Mouse (Mus musculus) T-helper 1 cell (primary cell): ENCODE measurements at regions not wholly inside any gene's neighbourhood (a gene's known extent, or its start where the extent isn't known, plus 50 kb on each side); places are given as distances from the start of the nearest gene placed in this dataset.

ENCODE experiments used
- in situ Hi-C: fragments of 300-600 bp; cut with MboI, MseI; formaldehyde crosslinking; loops from one replicate; pipeline ENCODE4 v1.15.1; 2025; ENCODE audit warnings: high pct_unique_total_duplicates

DNA sequence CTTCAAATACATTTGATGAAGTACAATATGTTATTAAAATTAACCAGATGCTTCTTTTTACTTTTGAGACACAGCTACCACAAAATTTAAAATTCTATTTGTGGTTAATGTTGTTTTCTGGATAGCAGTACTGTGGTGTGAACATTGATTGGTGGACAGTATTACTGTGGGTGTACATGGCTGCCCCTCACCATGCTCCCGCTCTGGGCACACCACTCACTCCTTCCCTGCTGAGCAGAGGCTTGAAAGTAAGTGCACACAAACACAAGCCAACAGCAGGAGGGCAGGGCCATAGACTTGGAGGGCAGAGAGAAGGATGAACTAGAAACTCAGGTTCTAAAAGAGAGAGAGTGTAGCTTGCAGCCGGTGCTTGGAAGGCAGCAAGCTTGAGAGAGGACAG is 182.1 kb downstream of the Ifng start:
- in situ Hi-C loops, result no loop called here

DNA sequence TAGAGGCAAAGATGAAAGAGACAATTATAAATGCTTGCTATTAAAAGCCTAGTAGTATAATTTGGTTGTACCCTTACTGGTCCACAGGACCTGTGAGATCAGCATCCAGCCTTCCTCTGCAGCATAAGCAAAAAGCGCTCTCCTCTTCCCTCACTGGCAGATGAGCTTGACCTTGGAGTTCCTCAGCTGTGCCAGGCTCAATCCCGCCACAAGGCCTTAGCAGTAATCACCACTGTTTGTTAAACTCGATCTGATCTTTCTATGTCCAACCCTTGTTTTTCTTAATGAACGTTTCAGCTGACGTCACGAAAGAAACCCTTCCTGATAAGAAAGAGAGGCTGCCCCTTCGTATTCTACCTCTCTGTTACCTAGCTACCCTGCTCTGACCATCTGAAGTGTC is 183.5 kb downstream of the Ifng start:
- in situ Hi-C loops, result no loop called here

DNA sequence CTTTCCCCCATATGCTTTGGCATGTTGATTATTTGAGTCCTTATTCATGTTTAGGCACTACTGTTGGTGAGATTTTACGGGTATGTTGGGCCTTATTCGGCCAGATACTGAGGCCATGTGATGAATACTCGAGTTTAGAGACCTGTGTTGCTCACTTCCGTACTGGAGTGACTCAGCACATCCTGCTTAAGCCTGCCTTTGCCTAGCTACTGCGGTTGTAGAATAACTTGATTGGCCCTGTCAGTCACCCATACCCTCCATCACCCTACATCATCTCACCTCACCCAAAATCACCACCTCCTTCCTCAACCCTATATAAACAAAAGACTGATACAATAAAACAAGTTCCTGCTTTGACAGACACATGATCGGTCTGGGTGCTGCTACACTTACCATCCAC is 187.2 kb downstream of the Ifng start:
- in situ Hi-C loops, result no loop called here

DNA sequence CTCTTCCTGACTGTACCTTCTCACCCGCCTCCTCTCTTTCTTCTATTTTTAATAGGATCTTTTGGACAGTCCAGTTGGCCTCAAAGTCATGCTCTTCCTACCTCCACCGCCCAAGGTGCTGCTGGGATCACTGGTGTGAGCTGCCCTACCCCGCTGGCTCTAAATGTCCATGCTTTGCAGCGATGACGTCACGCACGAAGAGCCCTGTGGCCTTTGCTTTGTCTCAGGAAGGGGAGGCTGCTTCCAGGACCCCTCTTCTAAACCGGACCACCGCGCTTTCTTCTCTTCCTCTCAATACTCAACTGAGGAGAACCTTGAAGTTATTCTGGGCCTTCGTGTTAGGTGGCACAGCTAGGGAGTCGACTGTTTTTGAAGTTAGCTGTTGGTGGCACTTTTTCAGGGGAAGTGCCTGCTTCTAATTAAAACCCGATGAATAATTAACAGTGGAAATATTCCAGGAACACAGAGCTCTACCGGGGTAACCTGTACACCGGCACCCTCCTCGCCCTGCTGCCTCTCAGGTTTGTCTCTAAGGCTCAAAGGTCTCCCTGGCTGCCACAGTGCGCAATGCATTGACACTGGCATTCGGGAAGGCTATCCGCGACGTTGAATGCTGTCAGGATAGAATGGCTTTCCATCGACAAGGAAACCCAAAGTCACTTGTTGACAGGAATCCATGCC is 188.7 kb downstream of the Ifng start:
- in situ Hi-C loops, result no loop called here

DNA sequence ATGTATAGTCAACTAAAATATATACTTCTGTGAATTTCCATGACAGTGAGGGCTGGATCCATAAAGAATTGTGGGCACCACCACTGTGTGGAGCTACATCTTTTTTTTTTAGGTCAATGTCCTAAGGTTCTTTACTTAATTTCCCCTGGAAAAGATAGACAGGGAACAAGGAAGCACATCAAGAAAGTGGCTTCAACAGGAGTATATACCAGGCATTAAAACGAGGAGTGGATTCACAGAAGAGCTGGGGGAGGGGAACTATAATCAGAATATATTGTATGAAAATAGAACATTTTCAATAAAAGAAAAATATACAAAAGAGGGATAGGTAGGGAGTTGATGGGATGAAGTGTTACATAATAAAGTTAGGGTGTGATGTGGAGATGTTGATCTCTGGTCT is 190.9 kb downstream of the Ifng start:
- in situ Hi-C loops, result no loop called here

DNA sequence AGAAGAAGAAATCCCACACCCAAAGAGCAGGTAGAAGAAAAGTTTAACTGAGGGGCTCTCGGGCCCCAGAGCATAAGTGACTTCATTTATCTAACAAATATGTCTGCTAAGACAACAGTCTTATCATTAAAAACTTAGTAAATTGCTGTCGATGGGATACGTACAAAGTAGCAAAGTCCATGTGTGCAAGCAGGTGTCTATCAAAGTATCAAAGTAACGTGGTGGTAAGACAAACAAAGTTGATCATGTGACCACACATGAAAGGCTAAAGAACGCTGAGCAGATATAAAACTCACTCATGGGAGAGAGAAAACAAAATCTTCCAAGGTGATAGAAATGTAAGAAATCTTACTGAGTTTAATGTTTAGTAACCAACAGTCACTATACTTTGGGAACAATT is 191.3 kb downstream of the Ifng start:
- in situ Hi-C loops, result no loop called here

DNA sequence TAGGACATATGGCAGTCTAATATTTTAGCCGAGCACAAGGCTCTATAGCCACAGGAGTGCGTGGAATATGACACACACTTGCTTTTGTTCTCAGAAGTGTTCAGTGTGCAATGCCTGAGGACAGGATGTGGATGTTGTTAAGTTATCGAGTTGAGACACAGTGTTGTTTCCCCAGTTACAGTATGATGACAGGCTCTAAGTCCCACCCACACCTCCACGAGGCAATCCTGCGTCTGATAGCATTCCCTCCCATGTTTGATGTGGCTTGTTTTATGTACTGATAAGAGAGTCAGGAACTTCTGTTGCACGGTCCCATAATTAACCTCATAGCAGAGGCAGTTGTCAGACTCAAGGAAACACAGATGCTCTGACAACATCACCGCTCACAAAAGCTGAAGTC is 192.6 kb downstream of the Ifng start:
- in situ Hi-C loops, result no loop called here

DNA sequence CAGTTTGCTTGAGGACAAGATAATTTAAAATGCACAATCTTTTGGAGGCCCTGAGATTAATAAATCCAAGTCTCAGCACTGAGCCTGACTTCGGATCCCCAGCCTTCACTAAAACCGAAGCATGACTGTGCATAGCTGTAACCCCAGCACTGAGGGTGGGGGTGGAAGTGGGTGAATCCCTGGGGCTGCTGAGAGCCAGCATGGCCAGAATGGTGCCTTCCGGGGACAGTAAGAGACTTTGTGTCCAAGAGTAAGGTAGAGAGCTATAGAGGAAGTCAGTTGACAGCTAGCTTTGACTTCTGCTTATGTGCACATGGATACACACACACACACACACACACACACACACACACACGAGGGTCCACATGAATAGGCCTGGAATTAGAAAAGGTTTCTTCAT is 198.3 kb downstream of the Ifng start:
- in situ Hi-C loops, result no loop called here

DNA sequence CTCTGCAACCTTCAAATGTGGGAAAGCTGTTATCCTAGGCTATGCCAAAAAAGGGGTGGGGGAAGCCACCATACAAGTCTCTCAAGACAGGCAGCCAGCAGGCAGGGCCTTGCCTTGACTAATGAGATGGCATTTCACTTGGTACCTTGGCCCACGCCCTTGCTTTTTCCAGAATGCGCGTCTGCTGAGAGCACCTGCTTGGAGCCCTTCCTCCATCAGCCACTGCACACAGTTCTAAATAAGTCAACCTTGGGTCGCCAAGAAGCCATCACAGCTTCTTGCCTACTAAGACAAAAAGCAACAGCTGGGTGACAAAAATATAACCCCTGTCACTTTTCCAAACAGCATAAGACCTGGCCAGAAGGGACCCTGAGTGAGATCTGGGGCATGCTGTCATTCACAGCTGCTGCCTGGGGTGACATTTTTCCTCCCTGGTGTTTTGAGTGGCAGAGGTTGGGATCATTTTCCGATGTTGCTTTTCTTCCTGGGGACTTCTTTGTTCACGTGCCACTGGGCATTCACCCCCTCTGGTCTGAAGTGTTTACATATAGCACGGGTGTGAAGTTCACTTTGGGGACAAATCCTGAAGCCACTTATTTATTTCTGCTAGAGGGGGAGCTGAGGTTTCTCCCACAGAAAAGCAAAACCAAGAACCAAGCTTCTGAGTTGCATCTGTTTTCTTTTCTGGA is 199.4 kb downstream of the Ifng start:
- in situ Hi-C loops, result no loop called here

DNA sequence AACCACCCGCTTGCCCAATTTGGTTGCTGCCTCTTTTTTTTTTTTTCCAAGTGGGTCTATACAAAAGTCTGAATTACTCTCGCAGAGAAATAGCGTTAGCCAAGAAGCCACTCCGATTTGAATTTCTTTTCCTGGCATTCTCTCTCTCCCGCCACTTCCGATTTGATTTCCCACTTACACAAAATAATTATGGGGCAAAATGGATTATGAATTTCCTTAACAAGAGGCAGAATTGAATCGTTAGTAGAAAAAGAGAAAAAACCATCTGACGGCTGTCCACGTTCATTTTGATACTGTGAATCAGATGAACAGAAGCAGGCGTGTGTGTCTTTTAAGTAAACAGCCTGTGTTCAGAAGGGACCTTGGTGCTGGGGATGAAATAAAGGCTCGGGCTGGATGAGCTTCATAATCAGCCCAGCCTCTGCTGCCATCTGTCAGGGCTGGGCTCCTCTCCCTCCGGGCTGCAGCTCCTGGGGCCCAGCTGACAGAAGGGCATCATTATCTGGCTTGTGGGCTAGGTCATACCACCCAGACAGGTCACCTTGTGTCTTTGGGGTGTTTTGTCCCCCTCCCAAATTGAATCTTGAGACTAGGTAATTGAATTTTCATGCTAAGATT is 200.1 kb downstream of the Ifng start:
- in situ Hi-C loops, result no loop called here

DNA sequence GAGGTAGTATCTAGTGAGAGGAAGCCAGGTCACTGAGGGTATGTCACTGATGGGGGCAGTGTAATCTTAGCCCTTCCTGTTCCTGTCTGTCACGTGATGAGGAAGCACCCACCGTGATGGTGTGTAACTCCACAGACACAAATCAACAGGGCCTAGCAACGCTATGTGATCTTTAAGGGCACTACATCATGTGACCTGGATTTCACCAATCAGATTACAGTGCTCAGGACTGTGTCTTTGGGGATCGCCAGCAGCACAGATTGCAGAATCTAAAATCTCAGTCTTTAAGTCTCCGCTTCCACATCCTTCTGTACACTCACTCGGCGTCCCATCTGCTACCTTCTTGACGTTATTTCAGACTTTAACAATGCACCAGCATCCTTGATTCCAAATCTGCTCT is 202.8 kb downstream of the Ifng start:
- in situ Hi-C loops, result no loop called here

DNA sequence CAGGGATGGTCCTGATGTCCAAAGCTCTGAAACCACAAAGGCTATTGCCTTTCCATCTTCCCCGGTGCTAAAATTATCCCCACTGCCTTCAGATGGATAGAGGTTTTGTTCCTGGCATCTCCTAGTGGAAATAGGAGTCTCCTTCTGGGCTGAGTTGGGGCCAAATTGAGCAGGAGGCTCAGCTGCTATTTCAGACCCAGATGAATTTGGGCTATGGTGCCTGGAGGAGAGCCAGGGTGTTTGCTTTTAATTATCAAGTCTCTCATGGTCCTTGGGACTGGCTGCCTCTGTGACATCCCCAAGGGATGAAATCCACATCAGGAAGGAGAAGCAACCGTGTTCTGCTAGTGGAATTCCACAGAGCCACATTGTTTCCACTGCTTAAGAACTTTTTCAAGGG is 207.3 kb downstream of the Ifng start:
- in situ Hi-C loops, result no loop called here

DNA sequence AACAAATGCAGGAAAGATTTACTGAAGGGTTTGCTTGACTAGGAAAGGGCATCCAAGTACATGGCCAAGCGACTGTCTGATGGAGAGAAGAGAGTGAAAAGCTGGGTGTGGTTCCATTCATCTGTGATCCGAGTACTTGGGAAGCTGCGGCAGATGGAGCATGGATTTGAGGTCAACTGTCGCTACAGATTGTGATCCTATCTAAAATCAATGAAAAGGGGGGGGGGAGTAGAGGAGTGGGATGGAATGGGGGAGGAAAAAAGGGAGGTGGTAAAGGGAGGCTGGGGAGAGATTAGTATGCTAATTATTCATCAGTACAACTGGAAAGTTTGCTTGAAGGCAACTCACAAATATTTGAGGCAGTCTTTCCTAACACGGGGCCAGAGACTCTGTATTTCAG is 213.4 kb downstream of the Dyrk2 start:
- in situ Hi-C loops, result no loop called here

DNA sequence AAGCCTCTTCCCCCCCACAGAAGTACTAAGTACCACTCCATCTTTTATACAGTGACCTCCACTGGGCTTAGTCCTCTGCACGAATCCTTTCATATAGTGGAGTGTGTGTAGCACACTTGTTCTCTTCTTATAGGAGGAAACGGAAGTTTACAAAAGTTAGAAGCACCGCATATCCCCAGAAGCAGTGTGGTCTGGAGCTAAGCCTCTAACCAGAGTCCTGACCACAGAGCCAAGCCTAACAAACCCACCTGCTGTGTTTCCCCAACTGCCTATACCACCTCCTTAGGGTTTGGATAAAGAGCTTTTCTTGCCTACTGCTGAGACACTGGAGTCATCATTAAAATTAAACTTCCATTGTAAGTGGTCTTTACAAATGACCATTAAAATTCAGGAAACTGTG is 204.0 kb downstream of the Dyrk2 start:
- in situ Hi-C loops, result no loop called here

DNA sequence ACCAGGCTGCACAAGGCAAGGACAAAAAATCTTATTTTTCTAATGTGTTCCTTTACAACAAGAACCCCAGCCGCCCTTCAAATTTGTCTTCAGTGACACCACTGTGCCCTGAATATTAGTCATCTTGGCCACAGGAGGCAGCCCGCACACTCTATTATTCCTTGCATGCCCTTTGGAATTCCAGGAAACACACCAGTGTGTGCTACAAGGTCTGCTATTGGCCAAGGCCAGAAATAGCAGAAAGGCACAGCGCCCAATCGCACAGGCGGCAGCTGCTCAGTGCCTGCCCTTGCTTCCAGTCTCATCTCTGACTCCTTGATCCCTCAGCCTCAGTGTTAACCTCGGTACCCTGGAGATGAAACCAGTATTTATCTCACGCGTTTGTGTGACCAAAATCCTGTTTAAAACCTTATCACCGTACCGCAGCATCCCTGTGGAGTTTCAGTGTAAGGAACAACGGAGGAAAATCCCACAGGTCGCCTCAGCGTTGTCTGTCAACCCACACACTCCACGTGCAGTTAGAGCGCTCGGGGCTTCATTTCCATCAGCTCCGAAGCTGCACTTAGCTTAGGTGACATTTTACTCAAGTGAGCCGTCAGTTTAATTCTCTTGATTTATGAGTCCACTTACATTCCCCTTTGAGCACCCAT is 194.1 kb downstream of the Dyrk2 start:
- in situ Hi-C loops, result no loop called here

DNA sequence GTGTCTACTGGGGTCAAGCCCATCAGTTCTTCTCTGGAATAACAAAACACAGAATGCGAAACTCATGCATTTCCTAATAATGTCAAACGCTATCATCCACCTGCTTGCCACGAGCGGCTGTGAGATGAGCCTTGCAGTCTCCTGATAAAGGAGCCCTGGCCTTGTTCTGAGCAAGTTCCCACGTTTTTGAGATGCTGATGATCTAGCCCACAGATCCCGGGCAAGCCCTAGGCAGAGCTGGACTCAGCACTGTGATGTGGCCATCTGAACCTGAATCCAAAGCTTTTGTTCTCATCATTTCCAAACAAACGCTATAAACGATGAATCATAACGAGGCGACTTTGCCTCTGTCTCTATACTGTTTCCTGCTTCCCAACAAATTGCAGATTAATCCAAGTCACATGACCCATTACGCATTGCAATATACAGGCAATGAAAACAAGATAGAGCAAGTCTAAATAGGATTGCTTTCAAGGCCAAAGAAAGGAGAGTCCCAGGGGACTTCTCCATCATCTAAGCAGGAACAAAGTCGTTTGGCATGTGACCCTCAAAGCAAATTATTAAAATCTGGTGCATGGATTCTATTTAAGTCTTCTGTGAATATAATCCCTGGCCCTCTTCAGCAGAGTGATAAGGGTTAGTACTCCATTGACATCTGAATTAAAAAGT is 191.1 kb downstream of the Dyrk2 start:
- in situ Hi-C loops, result no loop called here

DNA sequence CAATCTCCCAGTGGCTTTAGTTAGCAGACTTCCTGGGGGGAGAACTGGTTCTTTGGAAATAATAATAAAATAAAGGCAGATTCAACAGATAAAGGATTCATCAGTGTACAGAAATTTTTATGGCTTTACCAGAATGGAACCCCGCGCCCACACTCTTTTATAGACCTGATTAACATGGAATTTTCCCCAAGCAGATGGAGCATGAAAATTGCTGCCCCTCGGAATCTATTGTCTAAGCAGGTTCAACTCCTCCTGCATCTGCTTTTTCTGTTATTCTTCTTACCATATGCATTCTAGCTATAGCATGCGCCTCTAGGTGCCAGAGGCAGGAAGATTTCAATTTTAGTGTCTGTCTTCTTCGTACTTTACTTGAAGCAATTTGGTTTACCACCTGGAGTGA is 190.5 kb downstream of the Dyrk2 start:
- in situ Hi-C loops, result no loop called here

DNA sequence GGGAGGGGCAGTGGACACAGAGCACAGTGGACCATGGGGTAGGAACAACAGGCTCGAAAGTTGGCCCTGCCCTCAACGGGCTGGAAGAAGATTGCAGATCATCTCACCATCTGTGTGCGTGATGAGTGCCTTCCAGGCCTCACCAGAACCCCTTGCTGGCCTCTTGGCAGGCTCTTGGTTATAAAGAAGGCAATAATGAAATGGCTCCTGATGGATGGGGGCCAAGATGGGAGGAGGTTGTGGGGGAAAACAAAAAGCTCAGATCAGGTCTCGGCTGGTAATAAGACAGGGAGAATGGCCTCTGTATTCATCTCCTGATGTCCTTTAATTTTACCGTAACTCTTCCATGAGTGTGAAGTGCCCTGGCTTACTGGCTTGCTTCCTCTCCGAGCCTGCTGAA is 189.1 kb downstream of the Dyrk2 start:
- in situ Hi-C loops, result no loop called here

DNA sequence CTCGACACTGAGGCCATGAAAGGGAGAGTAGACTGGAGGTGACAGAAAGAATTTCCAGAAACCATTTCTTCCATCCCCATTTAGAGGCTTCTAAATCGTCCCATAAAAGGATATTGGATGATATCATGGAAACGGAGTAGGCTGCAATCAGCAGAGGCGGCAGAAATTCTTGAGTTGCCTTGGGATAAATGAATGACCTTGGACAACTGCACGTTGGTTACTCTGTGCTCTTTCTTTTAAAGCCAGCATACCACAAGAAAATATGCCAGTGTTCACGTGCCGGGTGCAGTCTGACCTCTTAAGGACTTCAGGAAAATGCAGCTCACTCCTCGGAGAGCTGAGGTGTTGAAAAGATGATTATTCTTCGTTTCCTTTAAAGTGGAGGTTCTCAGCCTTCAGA is 186.7 kb downstream of the Dyrk2 start:
- in situ Hi-C loops, result no loop called here

DNA sequence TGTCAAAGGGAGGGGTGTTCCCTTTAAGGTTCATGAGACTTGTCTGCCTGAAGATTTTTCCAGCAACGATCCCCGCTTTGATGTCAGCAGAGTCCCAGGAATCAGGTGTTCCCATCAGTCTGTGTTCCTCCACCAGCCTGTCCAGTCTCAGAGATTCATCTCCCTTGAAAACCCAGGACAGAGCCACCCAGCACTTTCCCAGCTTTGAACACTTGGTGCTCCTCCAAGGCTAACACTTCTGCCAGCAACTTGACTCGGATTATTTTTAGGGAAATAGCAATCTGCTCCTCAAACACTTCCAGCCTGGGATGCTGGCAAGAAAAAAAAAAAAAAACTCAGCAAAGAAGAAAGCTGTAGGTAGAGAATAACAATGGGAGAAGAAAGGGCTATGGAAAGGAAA is 170.7 kb downstream of the Dyrk2 start:
- in situ Hi-C loops, result no loop called here

DNA sequence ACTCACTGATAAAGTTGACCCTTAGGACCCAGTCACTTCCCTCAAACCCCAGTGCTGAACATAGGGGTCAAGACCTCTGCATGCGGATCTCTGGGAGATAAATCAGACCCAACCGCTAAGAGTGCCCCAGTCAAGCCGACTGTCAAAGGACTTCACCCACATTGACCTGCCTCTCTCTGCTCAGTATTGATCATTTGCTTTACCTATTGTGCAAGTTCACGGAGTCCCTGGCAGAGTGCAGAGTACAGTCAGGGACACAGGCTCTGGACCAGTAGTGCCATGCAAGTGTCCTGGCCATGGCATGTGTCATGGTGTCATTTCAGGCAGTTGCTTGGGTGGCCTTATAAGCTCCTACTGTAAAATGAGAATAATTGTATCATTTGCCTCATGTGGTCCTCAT is 169.9 kb downstream of the Dyrk2 start:
- in situ Hi-C loops, result no loop called here

DNA sequence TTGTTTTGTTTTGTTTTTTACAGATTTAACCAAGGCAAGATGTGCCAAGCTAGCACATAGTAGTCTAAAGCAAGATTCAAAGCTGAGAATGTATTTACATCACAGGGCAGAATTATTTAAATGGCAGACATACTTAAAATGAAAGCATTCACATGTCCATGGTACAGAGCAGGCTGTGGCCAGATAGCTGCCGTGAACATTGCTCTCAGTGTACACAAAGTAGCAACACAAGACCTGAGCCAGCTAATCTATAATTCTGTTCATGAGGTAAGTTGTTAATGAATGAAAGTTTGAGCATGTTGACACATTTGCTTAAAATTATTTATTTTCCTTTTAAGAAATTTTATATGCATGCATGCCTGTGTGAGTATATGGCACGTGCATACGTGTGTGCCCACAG is 164.0 kb downstream of the Dyrk2 start:
- in situ Hi-C loops, result no loop called here
